Mouse (Mus musculus) gastrocnemius, postnatal 25 days (tissue): ENCODE measurements around the gene Tmem214. TPM values are rescaled to one million over a fixed set of nuclear protein-coding genes. Genes with fewer than 3 reads are reported as not detected.

Experiments
- DNase-seq: peaks from one replicate; pipeline ENCODE4 v3.0.0; 2022
- long read RNA-seq, 2 experiments: library from polyadenylated mRNA; stranded (forward); transcript quantifications; one replicate each; pipeline ENCODE4 v2.0.0; 2021
- total RNA-seq, 2 experiments: library from RNA; stranded (reverse); gene quantifications; 1 replicate in 1 of 2; 2 replicates in 1 of 2; pipeline ENCODE4 v1.2.3; 2021

Gene Tmem214
- total RNA-seq, result 10 to 100 TPM; 25.2 to 35.0 TPM
- long read RNA-seq, experiment 1, full-length matches to known transcripts, result 41 of 47 reads
- long read RNA-seq, experiment 1, partial matches to known transcripts, result 5 of 47 reads
- long read RNA-seq, experiment 1, other reads (novel, unspliced or antisense), result 1 of 47 reads
- long read RNA-seq, experiment 2, full-length matches to known transcripts, result 74 of 85 reads
- long read RNA-seq, experiment 2, partial matches to known transcripts, result 5 of 85 reads
- long read RNA-seq, experiment 2, other reads (novel, unspliced or antisense), result 6 of 85 reads

DNA sequence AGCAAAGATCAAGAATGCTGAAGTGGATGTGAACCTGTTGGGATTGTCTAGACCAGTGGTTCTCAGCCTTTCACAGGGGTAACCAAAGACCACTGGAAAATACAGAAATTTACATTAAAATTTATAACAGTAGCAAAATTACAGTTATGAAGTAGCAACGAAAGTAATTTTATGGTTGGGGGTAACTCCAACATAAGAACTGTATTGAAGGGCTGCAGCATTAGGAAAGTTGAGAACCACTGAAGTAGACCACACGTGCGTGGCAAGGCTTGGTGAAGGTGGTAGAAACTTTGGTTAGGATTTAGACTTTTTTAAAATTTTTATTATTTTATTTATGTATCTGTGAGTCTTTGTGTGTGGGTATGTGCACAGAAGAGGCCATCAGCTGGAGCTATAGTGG lies at the start of gene Tmem214:
Tmem214 (plus strand) TSS at position 301 of the 400 bp plus-strand sequence.
- no peak for DNase-seq

GRCm38 (mm10) chr5:30818758-30819309 lies 49.0 kb upstream of the Tmem214 start:
- no peak for DNase-seq

DNA sequence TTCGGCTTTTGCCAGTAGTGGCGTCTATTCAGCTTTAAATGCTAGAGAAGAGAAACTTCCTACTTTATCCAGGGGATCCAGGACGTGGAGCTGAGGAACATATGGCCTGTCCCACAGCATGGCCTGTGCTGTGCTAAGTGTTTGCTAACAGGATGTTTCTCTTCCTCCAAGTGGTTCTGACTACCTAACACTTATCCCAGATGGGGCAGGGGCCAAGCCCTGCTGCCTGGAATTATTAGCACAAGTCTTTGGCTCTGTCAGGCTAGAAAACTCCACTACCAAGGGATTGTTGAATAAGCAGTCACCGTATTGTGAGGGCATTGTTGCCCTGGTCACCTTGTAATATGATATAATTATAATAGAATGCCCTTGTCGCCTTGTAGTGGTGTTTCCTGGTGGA lies 45.1 kb upstream of the Tmem214 start:
- no peak for DNase-seq

- DNase-seq, result no peak
Measured at GRCm38 (mm10) chr5:30823091-30823490, 44.7 kb upstream of the Tmem214 start.

GRCm38 (mm10) chr5:30824124-30824988 lies 43.5 kb upstream of the Tmem214 start:
- DNase-seq, result no peak

DNA sequence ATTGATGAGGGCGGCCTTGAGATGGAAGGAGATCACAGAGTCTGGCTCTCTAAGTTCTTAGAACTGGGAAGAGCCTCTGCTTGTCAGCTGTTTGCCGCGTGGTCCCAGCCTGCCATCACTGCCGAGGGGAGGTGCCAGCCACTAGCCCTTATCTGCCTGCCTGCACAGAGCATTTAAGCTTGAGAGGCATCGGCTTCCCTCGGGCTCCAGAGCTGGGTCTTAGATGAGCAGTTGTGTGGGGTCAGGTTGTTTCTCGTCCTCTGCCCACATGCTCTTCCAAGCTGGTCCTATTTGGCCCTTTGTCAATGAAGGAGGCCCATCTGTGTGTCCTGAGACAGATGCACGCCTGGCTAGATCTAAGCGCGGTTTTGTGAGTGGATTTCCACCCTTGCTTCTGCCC lies 42.6 kb upstream of the Tmem214 start:
- peak; percentile 21 for DNase-seq

DNA sequence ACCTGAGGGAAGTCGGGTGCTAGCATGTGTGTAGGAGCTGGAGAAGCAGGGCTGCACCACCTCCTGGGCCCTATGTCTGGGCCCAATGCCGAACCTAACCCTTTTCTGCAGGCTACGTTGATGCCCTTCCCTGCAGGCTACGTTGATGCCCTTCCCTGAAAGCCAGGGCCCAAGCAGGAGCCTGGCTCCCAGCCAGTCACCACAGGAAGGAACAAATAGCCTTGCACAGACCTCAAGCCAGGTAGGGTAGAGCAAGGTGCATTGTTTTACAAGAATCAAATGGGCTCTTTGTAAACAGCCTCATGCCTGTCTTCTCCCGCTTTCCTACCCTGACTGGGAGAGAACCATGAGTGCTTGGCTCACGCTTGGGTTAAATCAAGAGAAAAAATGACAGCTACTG lies 42.0 kb upstream of the Tmem214 start:
- DNase-seq, result no peak

DNA sequence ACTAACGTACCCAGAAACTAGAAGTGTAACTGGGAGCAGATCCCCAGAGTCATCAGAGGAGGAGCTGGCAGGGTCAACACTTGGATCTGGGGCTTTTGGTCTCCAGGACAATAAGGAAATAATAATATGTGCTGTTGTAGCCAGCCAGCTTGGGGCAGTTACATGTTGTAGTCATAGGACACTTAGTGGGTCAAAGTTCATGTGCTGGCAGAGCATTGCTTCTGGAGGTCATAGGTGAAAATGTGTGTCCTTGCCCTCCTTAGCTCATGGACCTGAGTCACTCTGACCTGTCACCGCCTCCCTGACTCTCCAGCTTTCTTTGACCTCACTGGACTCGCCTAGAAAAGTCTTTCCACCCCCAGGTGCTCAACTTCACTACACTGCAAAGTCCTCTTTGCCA lies 34.4 kb upstream of the Tmem214 start:
- DNase-seq, result no peak

- DNase-seq, result no peak
Measured at GRCm38 (mm10) chr5:30839731-30840130, 28.1 kb upstream of the Tmem214 start.

GRCm38 (mm10) chr5:30841896-30842295 lies 25.9 kb upstream of the Tmem214 start:
- DNase-seq, result no peak

- no peak for DNase-seq
Measured at GRCm38 (mm10) chr5:30849891-30850555, 17.8 kb upstream of the Tmem214 start.

DNA sequence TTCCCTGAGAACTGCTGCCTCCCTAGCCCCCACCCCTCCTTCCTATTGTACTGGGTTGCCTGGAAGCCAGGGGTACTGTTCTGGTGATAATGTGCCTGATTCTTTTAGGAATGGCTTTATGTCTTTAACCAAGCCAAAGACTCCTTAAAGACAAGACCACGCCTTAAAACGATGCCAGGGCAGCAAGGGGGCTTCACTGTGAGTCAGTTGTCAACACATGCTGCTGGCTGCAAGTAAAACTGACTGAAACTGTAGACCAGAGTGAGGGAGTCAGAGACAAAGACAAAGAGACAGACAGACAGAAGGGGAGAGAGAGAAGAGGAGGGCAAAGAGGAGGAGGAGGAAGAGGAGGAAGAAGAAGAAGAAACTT lies 17.3 kb upstream of the Tmem214 start:
- DNase-seq, result no peak

GRCm38 (mm10) chr5:30853522-30853921 lies 14.3 kb upstream of the Tmem214 start:
- DNase-seq, result no peak

DNA sequence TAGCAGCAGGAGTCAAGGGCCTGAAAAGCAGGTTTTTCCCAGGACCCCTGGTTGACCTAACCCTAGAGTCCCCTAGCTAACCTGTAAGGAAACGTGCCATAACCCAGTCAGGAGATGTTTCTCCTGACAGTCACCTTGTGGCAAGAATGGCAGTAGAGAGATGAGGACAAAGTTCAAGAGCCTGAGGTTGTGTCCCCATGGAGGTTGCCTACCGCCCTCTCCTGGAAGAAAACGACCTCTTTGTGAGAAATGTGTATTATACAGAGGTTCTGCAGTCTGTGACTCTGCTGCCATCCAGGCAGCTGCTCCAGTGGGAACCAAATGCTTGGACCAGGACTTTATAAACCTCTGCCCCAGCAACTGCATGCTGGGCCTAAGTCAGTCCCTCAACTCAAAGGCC lies 12.1 kb upstream of the Tmem214 start:
- no peak for DNase-seq

- no peak for DNase-seq
Measured at GRCm38 (mm10) chr5:30856124-30856523, 11.7 kb upstream of the Tmem214 start.

DNA sequence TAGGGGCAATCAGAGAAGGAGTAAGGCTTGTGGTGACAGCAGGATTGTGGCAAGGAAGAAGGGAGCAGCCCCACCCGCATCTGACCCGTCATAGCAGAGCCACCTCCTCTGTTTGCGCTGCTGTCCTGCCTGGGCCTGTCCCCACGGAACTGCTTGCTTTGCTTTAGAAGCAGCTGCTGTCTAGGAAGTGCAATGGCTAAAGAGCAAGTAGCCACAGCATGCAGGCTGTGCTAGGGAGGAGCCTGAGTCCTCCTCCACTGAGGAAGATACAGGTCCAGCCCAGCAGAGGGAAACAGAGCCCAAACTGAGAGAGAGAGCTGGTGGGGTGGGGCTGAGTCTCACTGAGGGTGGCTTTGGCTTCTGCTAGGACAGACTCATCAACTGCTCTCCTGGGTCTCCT lies 4.0 kb upstream of the Tmem214 start:
- DNase-seq, result peak; percentile 30

GRCm38 (mm10) chr5:30864322-30864721 lies 3.5 kb upstream of the Tmem214 start:
- no peak for DNase-seq

DNA sequence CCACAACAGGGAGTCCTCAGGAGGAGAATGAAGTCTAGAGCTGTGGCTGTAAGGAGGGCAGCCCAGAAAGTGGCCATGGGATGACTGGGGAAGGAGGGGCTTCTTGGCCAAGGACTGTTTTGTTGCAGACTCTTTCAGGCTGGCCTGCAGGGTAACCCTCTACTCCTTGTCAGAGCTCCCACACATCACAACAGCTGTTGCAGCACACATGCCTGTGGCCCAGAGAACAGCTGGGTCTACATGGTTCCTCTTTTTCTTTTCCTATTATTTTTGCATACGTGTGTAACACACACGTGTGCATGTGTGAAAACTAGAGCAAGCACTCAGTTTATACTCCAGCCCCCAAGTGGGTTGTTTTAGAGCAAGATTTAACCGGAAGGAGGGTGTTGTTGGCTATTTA lies 941 bp upstream of the Tmem214 start:
- no peak for DNase-seq

- DNase-seq, result peak; percentile 39
Measured at GRCm38 (mm10) chr5:30868981-30869380, 1.2 kb downstream of the Tmem214 start.

- peak; percentile 90 for DNase-seq
Measured at GRCm38 (mm10) chr5:30869405-30870130, 1.8 kb downstream of the Tmem214 start.

GRCm38 (mm10) chr5:30870131-30870406 lies 2.3 kb downstream of the Tmem214 start:
- no peak for DNase-seq

DNA sequence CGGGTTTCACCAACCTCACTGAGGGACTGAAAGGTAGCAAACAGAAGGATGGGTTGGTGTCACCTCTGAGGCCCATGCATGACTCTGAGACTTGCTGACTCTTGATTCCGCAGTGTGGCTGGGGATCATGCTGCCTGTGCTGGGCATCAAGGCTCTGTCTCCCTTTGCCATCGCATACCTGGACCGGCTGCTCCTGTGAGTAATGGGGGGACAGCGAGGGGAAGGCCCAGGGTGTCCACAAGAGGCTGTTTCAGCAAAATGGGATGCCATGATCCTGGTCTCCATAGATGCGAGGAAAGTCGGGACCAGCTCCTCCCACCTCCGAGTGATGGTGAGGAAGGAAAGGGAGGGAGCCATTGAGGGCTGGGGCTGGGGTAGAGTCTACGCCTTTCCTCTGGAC lies 4.8 kb downstream of the Tmem214 start:
- DNase-seq, result no peak
